Mouse (Mus musculus): ENCODE measurements at regions not wholly inside any gene's neighbourhood (a gene's known extent, or its start where the extent isn't known, plus 50 kb on each side); places are given as distances from the start of the nearest gene placed in this dataset.
A peak's percentile ranks its signal among the peaks of the same experiment; 100 is the strongest.

DNA sequence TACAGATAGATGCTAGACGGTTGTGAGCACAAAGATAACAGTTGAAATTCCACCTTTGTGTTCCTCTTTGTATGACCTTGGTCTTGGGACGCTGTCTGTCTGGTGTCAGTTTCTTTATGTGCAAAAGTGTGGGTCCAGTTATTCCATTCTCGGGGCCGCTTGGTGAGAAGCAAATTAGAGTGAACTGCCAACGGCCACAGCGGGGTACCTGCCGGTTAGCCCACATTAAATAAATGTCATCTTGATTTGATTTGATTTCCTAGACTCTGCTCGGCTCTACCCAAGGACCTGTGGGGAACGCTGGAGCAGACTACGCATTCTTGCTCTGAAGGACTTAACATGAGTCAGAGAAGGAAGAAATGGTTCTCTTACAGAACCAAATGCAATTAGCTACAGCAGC lies 155.0 kb upstream of the Igsf21 start:
- no peak for DNase-seq (ENCODE audit: low spot score)

DNA sequence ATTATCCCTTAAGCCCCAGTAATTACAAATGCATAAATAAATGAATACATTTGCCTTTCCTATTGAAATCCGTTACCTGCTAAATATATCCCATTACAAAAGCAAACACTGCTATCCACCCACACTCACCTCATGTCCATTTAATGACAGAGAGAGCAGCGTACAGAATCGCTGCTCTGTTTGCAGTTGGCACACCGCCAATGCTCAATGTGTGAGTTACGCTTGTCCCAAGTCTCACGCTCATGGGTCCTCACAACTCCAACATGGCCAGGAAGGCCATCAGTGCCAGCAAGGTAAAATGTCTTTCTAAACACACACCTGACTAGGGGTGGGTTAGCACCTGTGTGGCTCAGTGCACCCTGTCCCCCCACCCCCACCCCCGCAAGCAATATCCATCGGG lies 150.0 kb upstream of the Igsf21 start:
- DNase-seq (ENCODE audit: low spot score) = no peak

DNA sequence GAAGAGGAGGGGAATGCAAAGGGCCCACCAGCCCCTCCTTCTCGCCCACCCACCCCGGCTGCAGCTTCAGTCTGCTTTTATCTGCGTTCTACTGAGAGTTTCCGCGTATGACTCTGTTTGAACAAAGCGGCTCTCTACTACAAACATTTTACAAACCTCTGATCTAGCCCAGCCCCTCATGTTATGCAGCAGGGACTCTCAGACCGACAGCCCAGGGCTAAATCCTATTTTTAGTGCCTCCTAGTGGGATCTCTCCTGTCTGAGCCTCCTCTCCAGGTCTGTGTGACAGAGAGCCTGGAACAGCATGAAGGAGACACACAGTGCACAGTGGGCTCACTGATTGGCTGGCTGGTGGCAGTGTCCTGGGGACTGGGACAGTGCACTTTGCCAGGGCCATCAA lies 145.7 kb upstream of the Igsf21 start:
- no peak for DNase-seq (ENCODE audit: low spot score)

DNA sequence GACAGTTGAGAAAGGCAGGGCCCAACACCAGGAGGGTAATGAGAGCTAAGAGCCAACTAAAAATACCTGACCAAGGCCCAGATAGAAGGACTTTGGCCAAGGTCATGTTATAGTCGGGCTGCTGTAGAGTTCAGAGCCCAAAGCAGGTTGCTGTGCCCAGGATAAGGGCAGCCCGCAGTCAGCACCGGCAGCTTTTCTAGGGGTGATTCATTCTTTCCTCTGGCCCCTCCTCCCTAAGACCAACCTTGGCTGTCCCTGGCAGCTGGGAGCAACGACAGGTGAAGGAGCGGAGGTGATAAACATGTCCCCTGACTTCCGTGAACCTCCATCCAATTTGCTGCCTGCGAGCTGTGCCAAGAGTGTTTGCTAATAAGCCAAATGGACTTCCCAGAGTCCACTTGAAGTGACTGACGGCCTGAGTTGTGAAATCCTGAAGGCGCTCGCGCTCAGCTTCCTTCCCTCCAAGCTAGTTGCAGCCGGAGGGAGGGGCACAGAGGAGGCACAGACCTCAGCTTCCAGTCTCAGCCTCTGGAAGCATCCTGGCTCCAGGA lies 144.2 kb upstream of the Igsf21 start:
- DNase-seq (ENCODE audit: low spot score) = no peak

DNA sequence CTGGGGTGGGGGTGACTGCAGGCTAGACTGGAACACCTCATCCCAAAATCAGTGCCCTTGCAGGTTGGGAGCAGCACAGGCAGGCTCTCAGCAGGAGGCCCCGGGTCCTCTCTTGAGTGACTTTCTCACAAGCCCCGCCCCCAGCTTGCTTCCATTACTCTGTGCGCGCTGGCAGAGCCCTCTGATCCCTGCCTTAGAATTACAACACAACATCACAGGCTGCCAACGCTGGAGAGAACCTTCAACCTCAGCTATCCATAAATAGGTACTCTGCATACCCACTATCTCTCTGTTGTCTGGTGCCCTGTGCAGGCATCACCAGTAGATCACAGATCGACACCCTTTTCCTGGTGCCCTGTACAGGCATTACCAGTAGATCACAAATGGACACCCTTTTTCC lies 139.1 kb upstream of the Igsf21 start:
- DNase-seq (ENCODE audit: low spot score) = no peak

DNA sequence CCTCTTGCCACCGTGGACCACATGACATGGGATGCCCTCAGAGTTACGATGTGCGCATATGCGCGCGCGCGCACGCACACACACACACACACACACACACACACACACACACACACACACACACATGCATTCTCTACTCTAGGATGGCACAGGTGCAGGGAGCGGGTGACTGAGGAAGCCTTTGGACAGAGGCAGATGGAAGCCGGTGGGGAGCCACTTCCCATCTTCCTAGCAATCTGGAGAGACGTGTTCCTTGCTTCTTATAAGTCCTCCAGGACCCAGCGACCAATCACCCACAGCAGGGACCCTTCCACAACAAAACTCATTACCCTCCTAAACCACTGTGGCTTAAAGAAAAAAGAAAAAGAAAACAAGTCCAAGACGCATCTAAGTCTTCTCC lies 138.6 kb upstream of the Igsf21 start:
- DNase-seq (ENCODE audit: low spot score) = no peak

DNA sequence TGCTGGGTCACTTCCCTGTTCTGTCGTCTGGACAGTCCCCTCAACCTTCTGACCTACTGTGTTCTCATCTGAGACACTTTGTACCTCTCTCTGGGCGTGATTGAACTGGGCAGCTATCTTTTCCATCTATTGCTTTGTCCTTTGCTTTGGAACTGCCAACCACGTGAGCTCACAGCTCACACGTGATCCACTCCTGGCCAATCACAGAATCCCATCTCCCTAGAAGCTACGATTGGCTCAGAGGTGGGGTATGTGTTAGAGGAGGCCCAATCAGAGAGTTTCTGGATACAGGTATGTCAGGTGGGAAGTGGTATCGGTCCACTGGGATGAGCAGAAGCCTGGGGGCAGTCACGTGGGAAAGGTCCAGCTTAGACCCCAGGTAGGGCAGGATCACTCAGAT lies 137.0 kb upstream of the Igsf21 start:
- DNase-seq (ENCODE audit: low spot score) = no peak

DNA sequence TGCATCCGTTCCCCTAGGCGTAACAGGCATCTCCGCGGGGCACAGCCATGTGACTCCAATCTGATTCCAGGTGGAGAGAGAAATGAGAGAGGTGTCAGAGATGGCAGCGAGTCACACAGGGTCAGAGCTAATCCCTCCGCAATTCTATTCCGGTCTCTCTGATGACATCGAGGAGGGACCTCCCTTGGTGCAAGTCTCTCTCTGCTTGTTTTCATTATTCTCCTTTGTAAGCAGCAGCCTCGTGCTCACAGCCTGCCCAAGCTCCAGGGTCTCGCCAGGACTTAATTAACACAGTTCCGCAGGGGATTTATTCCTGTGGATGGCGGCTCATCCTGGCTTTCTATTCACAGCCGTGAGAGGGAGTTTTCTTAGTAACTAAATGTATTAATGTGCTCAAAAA lies 134.1 kb upstream of the Igsf21 start:
- DNase-seq (ENCODE audit: low spot score) = peak; percentile 31

DNA sequence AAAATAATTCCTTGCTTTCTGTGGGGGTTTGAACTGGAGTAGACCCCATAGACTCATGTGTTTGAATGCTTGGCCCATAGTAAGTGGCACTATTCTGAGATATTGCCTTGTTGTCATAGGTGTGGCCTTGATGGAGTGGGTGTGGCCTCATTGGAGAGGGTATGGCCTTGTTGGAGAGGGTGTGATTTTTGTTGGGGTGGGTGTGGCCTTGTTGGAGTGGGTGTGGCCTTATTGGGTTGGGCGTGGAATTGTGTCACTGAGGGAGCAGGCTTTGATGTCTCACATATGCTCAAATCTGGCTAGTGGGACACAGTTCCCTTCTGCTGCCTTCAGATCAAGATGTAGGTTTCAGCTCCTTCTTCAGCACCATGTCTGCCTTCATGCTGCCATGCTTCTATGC lies 131.4 kb upstream of the Igsf21 start:
- no peak for DNase-seq (ENCODE audit: low spot score)

DNA sequence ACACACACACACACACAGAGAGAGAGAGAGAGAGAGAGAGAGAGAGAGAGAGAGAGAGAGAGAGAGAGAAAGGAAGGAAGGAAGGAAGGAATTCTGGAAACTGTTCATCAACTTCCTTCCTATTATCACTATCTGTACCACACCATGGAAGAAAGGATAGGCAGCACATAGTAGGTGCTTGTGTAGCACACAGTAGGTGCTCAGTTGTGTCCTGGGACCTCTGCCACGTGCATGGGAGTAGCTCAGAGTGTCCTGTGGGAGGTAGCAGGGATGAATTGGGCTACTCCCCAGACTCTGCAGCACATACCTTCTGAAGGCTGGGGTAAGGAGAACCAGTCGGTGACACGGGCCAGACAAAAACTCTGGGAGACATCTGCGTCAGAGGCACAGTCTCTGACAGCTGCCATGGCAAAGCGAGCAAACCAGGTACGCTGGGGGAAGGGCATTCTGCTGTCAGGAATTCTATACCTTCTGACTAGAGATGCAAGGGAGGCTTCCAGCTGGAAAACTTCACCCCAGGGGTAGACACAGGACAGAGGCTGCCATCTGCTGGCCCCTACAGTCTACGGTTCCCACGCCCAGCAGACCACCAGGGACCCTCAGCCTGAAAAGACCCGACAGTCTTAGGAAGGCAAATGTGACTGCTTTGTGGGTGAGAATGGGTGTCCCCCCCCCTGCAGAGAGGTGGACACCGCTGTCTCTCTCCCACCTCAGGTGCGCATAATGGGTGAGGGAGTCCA lies 126.2 kb upstream of the Igsf21 start:
- DNase-seq (ENCODE audit: low spot score) = peak; percentile 40

DNA sequence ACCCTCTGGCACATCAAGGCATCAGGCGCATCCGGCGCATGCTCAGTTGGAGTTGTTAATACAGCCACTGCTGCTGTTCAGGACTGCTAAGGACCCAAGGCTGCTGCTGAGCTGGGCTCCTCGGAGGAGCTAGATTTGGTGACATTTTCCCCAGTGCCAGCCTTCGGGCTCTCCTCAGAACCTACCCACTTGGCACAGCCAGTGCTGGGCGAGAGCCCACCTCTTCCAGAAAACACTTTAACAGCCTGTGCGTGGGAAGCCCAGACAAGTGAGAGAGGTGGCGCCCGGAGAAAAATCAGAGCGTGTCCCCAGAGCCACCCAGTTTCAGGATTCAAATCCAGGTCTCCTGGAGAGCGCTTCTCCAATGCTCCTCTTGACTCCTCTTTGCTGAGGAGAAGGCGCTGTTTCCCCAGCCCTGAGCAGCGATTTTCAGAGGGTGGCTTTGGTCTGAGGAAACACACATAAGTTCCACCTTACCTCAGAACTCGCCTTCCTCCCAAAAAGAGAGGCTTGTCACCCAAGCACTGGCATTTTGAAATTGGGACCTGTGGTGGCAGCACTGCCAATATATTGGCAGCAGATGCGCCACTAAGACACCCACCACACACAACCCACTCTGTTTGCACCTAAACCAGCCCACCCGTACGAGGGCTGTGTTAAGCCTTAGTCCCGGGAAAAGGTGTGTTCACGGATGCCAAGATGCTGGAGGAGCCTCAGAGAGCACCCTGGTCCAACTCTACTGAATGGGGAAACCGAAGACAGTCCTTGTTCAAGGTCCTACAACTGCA lies 125.0 kb upstream of the Igsf21 start:
- no peak for DNase-seq (ENCODE audit: low spot score)

DNA sequence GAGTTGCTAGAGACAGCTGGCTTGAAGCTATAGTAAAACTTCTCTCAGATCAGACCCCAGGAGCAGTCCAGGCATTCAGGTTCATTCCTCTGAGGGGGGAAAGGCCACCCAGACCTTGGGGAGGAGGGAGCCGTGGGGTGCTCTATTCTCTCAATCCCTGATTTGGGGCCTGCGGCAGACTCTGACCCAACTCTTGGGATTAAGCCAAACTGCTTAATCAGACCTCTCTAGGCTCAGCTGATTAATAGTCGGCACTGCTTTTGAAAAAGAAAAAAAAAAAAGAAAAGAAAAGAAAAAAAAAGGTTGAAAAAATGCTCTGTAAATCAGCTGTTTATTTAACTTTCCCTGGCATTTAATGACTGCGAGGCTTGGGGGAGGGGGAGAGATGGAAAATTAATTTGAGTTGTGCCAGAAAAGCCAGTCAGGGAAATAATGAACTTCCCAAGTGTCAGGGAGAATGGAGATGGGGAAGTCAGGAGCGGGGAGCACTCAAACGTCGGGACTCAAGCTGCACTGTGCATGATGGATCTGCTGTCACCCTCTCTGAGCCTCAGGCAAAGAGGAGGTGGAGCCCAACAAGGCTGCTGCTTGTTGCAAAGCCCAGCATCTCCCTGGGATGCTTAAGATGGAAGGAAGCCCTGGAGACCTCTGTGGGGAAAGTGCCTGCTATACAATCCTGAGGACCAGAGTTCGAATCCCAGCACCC lies 120.5 kb upstream of the Igsf21 start:
- peak; percentile 13 for DNase-seq (ENCODE audit: low spot score)

DNA sequence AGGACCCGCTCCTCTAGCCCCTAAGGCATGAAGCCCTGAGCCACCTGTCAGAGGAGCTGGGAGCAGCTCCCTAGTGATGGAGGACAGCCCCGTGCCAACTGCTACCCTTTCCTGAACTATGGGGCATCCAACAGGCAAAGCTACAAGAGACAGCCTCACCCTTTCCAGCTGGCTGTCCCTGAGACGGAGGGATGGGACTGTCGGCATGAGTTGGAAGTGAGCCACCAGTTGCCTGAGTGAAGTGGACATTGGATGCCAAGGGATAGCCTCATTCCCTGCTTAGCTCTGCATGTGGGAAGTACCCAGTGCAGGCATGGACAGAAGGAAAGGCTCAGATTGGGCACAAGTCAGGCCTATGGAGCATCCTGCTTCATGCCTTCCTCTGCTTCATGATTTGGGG lies 112.3 kb upstream of the Igsf21 start:
- no peak for DNase-seq (ENCODE audit: low spot score)

DNA sequence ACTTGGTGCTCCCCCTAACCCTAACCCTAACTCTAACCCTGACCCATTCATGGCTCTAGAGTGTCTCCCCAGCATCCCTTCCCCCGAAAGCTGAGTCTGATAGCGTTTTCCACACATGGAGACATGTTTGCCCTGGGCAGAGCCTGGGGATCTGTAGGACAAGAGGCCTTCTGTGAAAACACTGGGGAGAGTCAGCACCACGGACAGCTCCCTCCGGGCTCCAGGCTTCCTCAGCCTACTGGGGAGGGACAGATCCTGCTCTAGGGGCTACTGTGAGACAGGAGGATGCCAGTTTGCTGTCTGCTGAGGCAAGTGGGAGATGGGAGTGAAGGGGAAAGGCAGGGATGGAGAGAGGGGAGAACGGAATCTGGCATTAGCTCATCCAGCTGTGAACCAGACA lies 111.5 kb upstream of the Igsf21 start:
- peak; percentile 89 for DNase-seq (ENCODE audit: low spot score)

DNA sequence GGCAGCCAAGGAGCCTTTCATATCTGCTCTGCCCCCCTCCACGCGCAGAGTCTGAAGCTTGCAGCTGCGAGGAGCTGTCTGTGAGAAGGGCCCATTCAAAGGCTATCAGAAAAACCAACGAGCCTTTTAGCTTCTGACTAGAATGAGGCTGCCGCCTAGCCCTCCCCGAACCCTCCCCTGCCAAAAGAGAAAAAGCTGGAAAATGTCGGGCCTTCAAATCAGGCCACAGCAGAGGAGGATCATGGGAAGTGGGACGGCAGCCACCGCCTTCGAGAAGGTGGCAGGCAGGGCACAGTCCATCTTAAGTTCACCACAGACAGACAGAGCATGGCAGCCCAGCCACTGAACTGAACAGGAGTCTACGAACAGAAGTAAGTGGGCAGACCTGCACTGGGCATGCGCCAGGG lies 108.6 kb upstream of the Igsf21 start:
- DNase-seq (ENCODE audit: low spot score) = no peak

DNA sequence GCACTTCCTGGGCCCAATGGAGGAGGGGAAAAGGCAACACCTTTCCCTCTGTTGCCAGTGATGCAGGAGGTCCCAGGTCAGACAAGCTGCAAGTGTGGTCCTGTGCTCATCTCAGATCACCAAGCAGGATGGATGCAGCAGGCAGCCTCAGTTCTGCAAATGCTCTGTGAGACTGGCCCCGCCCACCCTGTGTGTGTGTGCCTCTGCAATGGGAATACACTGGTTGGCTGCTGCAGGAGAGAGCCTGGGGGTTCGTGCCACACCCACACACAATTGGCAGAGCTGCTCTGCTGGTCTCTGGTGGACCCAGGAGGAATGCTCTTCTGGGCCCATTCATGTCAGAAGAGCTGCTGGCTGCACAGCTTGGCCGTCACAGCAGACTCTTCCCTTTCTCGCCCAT lies 102.2 kb upstream of the Igsf21 start:
- no peak for DNase-seq (ENCODE audit: low spot score)

DNA sequence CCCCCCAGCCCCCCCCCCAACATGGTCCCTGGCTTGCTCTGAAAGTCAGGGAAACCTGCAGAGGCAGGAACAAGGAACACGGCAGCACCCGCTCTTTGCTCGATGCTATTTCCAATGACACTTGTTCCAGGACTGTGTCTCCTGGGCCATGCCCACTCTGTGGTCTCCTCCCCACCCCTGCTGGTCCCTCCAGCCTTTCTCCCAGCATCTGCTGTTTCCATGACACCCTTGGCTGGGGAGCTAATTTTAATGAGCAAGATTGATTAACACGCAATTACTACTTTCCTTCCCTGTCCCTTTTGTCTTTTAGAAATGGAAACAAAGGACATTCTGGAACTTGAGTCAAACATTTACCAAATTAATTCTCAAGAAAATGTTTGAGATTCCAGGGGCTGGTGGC lies 83.6 kb upstream of the Igsf21 start:
- no peak for DNase-seq (ENCODE audit: low spot score)

DNA sequence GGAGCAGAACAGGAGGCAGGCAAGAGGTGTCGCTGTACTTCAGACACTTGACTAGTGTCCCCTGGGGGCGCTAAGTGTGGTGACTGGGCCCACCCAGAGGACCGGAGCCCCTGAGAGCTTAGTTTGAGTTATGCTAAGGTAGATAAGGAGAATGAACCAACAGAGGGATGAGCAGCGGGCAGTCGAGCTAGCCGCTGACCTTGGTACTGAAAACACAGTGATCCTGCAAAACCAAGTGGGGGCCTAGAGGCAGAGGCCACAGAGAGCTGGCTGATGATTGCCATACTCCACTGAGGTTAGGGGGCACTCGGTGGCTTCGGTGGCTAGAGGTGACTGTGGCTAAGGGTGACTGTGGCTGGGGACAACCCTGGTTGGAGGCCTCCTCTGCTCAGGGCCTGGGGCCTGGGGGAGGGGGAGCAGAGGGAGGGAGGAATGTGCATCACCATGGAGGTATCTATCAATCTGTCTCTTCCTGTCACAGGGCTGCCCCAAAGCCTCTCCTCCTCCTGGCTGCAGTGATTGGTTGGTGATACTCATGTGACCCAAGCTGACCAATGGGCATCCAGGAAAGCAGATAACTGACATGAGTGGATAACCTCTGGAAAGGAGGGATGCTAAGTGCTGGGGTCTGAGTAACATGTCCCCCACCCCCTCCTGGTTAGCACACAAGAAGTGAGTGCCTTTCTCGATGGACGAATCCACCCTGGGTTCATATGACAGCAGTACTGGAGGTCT lies 80.3 kb upstream of the Igsf21 start:
- peak; percentile 41 for DNase-seq (ENCODE audit: low spot score)

DNA sequence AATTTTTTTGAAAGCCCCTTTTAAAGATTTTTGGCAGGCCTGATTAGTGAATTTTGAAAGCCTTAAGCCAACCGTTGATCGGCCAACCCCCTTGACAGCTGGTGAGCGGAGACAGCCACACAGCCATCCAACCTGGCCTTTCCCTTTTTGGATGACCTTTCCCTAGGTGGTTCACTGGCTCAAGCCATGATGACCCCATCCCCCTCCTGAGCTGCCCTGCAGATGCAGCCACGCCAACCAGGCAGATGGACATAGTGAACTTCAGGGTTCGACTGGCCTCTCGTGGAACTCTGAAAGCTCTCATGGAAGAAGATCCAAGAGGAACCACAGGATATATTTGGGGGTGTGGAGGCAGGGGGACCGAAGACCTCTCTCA lies 79.1 kb upstream of the Igsf21 start:
- no peak for DNase-seq (ENCODE audit: low spot score)

DNA sequence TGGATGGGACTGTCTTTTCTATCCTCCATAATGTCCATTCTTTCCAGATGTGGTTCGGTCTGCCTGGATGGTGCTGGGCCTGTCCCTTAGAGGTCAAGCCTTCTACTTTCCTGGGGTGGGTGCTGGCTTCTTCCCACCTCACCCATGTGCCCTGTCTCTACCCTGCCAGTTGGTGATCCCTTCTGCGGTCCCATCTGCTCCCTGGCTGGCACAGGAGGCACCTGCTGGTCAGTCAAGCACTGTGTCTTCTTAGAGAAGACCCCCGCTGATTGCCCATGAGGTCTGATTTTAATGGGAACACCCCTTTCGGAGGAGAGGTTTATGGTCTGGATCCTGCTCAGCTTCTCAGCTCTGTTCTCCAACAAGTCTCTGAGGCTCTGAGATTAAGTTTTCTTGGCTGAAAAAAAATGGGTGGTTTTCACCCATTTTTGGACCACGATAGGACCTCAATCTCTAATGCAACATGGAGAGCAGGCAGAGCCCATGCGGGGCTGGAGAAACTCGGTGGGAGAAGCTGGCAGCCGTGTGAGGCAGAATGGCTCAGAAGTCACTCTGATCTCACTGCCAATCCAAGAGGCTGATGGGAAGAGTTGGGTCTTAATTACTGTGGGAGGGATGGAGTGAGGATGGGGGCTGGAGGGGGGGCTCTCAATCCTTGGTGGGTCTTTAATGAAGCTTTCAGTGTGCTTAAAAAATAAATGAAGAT lies 78.5 kb upstream of the Igsf21 start:
- no peak for DNase-seq (ENCODE audit: low spot score)

DNA sequence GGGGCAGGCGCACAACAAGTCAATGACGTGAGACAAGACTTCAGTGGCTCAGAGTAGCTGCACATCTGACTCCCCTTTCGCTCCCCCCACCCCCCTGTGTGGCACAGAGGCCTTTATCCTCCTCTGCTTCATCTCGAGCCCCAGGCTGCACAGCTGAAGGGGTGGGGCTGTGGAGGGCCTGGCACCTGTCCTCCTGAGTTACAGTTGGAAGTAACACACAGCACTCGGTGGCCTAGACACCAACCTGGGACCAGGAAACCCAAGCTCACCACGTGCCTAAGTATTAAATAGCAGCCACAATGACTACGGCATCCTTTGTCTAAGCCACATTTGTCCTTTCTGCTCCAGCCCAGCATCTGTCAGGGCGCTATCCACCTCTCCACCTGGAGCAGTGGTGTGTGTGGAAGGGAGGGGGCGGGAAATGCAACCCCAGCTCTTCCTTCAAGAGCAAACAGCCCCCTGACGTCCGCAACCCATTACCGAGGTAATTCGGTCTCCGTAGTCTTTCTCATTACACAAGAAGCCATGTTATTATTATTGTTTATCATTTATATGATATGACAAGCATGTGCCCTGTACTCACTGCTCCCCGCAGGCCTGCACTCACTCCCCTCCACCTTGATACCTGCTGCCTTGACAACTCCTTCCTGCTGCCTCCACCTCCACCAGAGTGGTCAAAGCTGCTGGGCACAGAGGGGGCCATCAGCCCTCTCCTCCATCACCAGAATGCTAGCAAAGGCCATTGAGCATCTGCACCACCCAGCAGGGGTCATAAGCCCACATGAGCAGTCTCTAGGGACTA lies 73.7 kb upstream of the Igsf21 start:
- DNase-seq (ENCODE audit: low spot score) = no peak
